Mouse (Mus musculus) stomach, embryonic 15.5 days (tissue): ENCODE data around the gene D5Ertd579e. TPM values are rescaled to one million over a fixed set of nuclear protein-coding genes. Genes with fewer than 3 reads are reported as not detected.

Experiments used
- ATAC-seq: fragments of 200-750 bp; cut with Nextera tagmentation; 2 replicates; pipeline ENCODE4 v1.8.0; 2017; ENCODE audit warnings: low read depth, moderate number of reproducible peaks, moderate TSS enrichment; ENCODE audit not compliant: insufficient read depth, low FRiP score
- H3K27ac ChIP-seq: fragments of 300-500 bp; sonication (generic); 2 replicates; pipeline ENCODE4 v1.5.1; 2015; ENCODE audit warnings: mild to moderate bottlenecking, inconsistent platforms
- H3K27me3 ChIP-seq: fragments of 300-500 bp; sonication (generic); replicated peaks from 2 replicates; pipeline ENCODE4 v1.6.1; 2015; ENCODE audit warnings: inconsistent platforms
- H3K36me3 ChIP-seq: fragments of 300-500 bp; sonication (generic); 2 replicates; pipeline ENCODE4 v1.6.1; 2015; ENCODE audit warnings: inconsistent platforms
- H3K4me1 ChIP-seq: fragments of 300-500 bp; sonication (generic); 2 replicates; pipeline ENCODE4 v1.6.1; 2015; ENCODE audit warnings: inconsistent platforms
- H3K4me2 ChIP-seq: fragments of 300-500 bp; sonication (generic); 2 replicates; pipeline ENCODE4 v1.6.1; 2015; ENCODE audit warnings: mild to moderate bottlenecking, inconsistent platforms
- H3K4me3 ChIP-seq: fragments of 300-500 bp; sonication (generic); replicated peaks from 2 replicates; pipeline ENCODE4 v1.5.1; 2015; ENCODE audit warnings: inconsistent platforms
- H3K9ac ChIP-seq: fragments of 300-500 bp; sonication (generic); 2 replicates; pipeline ENCODE4 v1.6.1; 2015; ENCODE audit warnings: inconsistent platforms
- H3K9me3 ChIP-seq: fragments of 300-500 bp; sonication (generic); 2 replicates; pipeline ENCODE4 v1.6.1; 2016; ENCODE audit warnings: inconsistent platforms
- WGBS: fragments of 180-500 bp; shearing (Covaris S2); methylation state at CpG from one replicate; pipeline ENCODE4 v1.1.7; 2015; 5-methylcytosine and 5-hydroxymethylcytosine counted together
- polyA plus RNA-seq: library from polyadenylated mRNA; unstranded; fragments of >200 nt; fragmentation: Nextera tagmentation; extraction: Ambion mirVana; gene quantifications from 2 replicates; pipeline ENCODE4 v1.2.1, GENCODE M21; 2015

D5Ertd579e gene
- polyA plus RNA-seq, 1 experiment from 2014 or later = 20.0 TPM

GRCm38 (mm10) chr5:36719135-36719534 is 23.3 kb upstream of the D5Ertd579e start:
- Histone ChIP-seq H3K4me3 (no peak overlapping the region), H3K9ac (no peak overlapping the region), H3K36me3 (no peaks in the 10 kb centered on the region), H3K4me1 (no peaks in the 10 kb centered on the region), H3K4me2 (no peak overlapping the region), H3K9me3 (no peaks in the 10 kb centered on the region), H3K27ac (no peak overlapping the region), H3K27me3 (no peaks in the 10 kb centered on the region)
- 77% methylated on average over 5 of the region's 5 CpGs for WGBS
- no peak for ATAC-seq

GRCm38 (mm10) chr5:36717889-36718288 is 22.1 kb upstream of the D5Ertd579e start:
- Histone ChIP-seq H3K4me3 (no peak overlapping the region), H3K36me3 (no peaks in the 10 kb centered on the region), H3K4me2 (no peak overlapping the region), H3K4me1 (no peaks in the 10 kb centered on the region; the same call in 1 of the 2 replicates), H3K9me3 (no peaks in the 10 kb centered on the region), H3K27ac (no peak overlapping the region), H3K9ac (no peak overlapping the region), H3K27me3 (no peaks in the 10 kb centered on the region)
- ATAC-seq = no peak
- 57% methylated on average over 3 of the region's 3 CpGs for WGBS

- Histone ChIP-seq H3K27me3 (no peaks in the 10 kb centered on the region), H3K27ac (no peak overlapping the region), H3K4me3 (no peak overlapping the region), H3K9ac (no peak overlapping the region), H3K4me2 (no peak overlapping the region), H3K9me3 (no peaks in the 10 kb centered on the region), H3K36me3 (no peaks in the 10 kb centered on the region), H3K4me1 (peaks cover 8% of the 10 kb centered on the region; the same call in 1 of the 2 replicates)
- 56% methylated on average over 2 of the region's 2 CpGs for WGBS
- ATAC-seq = no peak
These were observed 21.0 kb upstream of the D5Ertd579e start for GRCm38 (mm10) chr5:36716816-36717215.

- H3K36me3 ChIP-seq = no peaks in the 10 kb centered on the region
- H3K9ac ChIP-seq = no peak overlapping the region
- no peak overlapping the region for H3K4me3 ChIP-seq
- no peak overlapping the region for H3K4me2 ChIP-seq
- peaks cover 8% of the 10 kb centered on the region; the same call in 1 of the 2 replicates for H3K4me1 ChIP-seq
- WGBS = 70% methylated on average over 3 of the region's 3 CpGs
- H3K27me3 ChIP-seq = no peaks in the 10 kb centered on the region
- no peak for ATAC-seq
- no peaks in the 10 kb centered on the region for H3K9me3 ChIP-seq
- no peak overlapping the region for H3K27ac ChIP-seq
These were observed 19.0 kb upstream of the D5Ertd579e start for GRCm38 (mm10) chr5:36714832-36715231.

GRCm38 (mm10) chr5:36713693-36714092 is 17.9 kb upstream of the D5Ertd579e start:
- ATAC-seq = no peak
- Histone ChIP-seq H3K4me2 (peak overlapping the region; percentile 66; the same call in 1 of the 2 replicates), H3K9ac (no peak overlapping the region), H3K9me3 (no peaks in the 10 kb centered on the region), H3K27ac (peak overlapping the region; percentile 80), H3K4me3 (no peak overlapping the region), H3K36me3 (no peaks in the 10 kb centered on the region), H3K4me1 (peaks cover 8% of the 10 kb centered on the region; the same call in 1 of the 2 replicates), H3K27me3 (no peaks in the 10 kb centered on the region)
- WGBS = 71% methylated on average over 6 of the region's 6 CpGs

- Histone ChIP-seq H3K9ac (no peak overlapping the region; the same call in 1 of the 2 replicates), H3K4me1 (peaks cover 8% of the 10 kb centered on the region; the same call in 1 of the 2 replicates), H3K27ac (peak overlapping the region; percentile 80), H3K27me3 (no peaks in the 10 kb centered on the region), H3K4me2 (peak overlapping the region; percentile 66), H3K36me3 (no peaks in the 10 kb centered on the region), H3K9me3 (no peaks in the 10 kb centered on the region), H3K4me3 (peak overlapping the region; percentile 37)
- peak; percentile 94 for ATAC-seq
- 6% methylated on average over 31 of the region's 31 CpGs for WGBS
These were observed 17.0 kb upstream of the D5Ertd579e start for GRCm38 (mm10) chr5:36712553-36713534.

GRCm38 (mm10) chr5:36711863-36712262 is 16.0 kb upstream of the D5Ertd579e start:
- no peak for ATAC-seq
- H3K4me1 ChIP-seq = peaks cover 8% of the 10 kb centered on the region; the same call in 1 of the 2 replicates
- H3K4me2 ChIP-seq = no peak overlapping the region
- peak overlapping the region; percentile 80 for H3K27ac ChIP-seq
- H3K27me3 ChIP-seq = no peaks in the 10 kb centered on the region
- no peak overlapping the region for H3K4me3 ChIP-seq
- H3K36me3 ChIP-seq = no peaks in the 10 kb centered on the region
- H3K9me3 ChIP-seq = no peaks in the 10 kb centered on the region
- WGBS = 58% methylated on average over 5 of the region's 5 CpGs
- no peak overlapping the region for H3K9ac ChIP-seq

- no peak overlapping the region for H3K4me3 ChIP-seq
- H3K9ac ChIP-seq = no peak overlapping the region
- no peak overlapping the region for H3K27ac ChIP-seq
- no peaks in the 10 kb centered on the region for H3K4me1 ChIP-seq
- 76% methylated on average over 5 of the region's 5 CpGs for WGBS
- no peaks in the 10 kb centered on the region for H3K36me3 ChIP-seq
- no peak for ATAC-seq
- no peaks in the 10 kb centered on the region for H3K27me3 ChIP-seq
- no peak overlapping the region for H3K4me2 ChIP-seq
- H3K9me3 ChIP-seq = no peaks in the 10 kb centered on the region
These were observed 10.0 kb upstream of the D5Ertd579e start for GRCm38 (mm10) chr5:36705792-36706191.

GRCm38 (mm10) chr5:36705390-36705789 is 9.6 kb upstream of the D5Ertd579e start:
- Histone ChIP-seq H3K27ac (no peak overlapping the region), H3K9ac (no peak overlapping the region), H3K4me3 (no peak overlapping the region), H3K4me1 (no peaks in the 10 kb centered on the region), H3K27me3 (no peaks in the 10 kb centered on the region), H3K9me3 (no peaks in the 10 kb centered on the region), H3K4me2 (no peak overlapping the region), H3K36me3 (no peaks in the 10 kb centered on the region)
- no peak for ATAC-seq
- WGBS = 79% methylated on average over 5 of the region's 5 CpGs

GRCm38 (mm10) chr5:36704684-36705083 is 8.9 kb upstream of the D5Ertd579e start:
- Histone ChIP-seq H3K27me3 (no peaks in the 10 kb centered on the region), H3K36me3 (no peaks in the 10 kb centered on the region), H3K4me1 (no peaks in the 10 kb centered on the region), H3K4me3 (no peak overlapping the region), H3K9ac (no peak overlapping the region), H3K4me2 (no peak overlapping the region), H3K9me3 (no peaks in the 10 kb centered on the region), H3K27ac (no peak overlapping the region)
- 73% methylated on average over 6 of the region's 6 CpGs for WGBS
- ATAC-seq = no peak

- H3K27me3 ChIP-seq = no peaks in the 10 kb centered on the region
- 62% methylated on average over 6 of the region's 6 CpGs for WGBS
- peak; percentile 66; the same call in 1 of the 2 replicates for ATAC-seq
These were observed 5.3 kb upstream of the D5Ertd579e start for GRCm38 (mm10) chr5:36700939-36701620.

GRCm38 (mm10) chr5:36698689-36699088 is 2.9 kb upstream of the D5Ertd579e start:
- no peak for ATAC-seq
- H3K9ac ChIP-seq = no peak overlapping the region
- WGBS = 71% methylated on average over 5 of the region's 5 CpGs
- H3K4me1 ChIP-seq = peaks cover 4% of the 10 kb centered on the region; the same call in 1 of the 2 replicates
- no peak overlapping the region for H3K4me3 ChIP-seq
- H3K27ac ChIP-seq = no peak overlapping the region
- H3K9me3 ChIP-seq = no peaks in the 10 kb centered on the region
- no peak overlapping the region for H3K4me2 ChIP-seq
- H3K36me3 ChIP-seq = no peaks in the 10 kb centered on the region
- H3K27me3 ChIP-seq = no peaks in the 10 kb centered on the region

More at GRCm38 (mm10) chr5:36700939-36701620, 5.3 kb upstream of the D5Ertd579e start:
- H3K9ac ChIP-seq = no peak overlapping the region
- H3K4me1 ChIP-seq = no peaks in the 10 kb centered on the region
- H3K4me2 ChIP-seq = no peak overlapping the region
- H3K9me3 ChIP-seq = no peaks in the 10 kb centered on the region
- no peak overlapping the region for H3K4me3 ChIP-seq
- H3K27ac ChIP-seq = no peak overlapping the region; the same call in 1 of the 2 replicates
- no peaks in the 10 kb centered on the region for H3K36me3 ChIP-seq
